Mouse (Mus musculus) adipocyte (in vitro differentiated cells): ENCODE data around the gene Med6.
A peak's percentile ranks its signal among the peaks of the same experiment; 100 is the strongest.
"Not testable (repeated sequence)": the region's sequence is repeated elsewhere in the genome, so short reads cannot be mapped to it uniquely, and the experiment has no call there.

Experiments
- DNase-seq: peaks from one replicate; pipeline ENCODE4 v3.0.0-alpha.2; 2016; ENCODE audit warnings: low spot score

Med6 gene

DNA sequence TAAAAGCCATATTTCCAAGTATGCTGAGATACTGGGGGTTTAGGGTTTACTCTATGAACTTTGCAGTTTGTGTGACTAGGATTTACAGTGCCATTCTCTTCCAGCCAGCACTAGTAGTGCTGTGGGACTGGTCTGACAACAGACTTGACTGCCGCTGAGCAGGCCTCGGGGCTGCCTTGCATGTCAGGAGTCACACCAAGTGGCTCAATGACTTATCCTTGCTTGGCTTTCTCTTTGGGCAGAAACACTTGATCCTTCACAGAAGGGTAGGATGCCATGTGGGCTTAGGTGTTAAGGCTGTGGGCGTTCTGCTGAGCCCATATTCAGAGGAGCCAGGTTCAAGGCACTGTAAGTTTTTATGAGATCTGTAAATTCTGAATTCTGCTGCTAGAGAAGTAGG lies 45.5 kb downstream of the Med6 start:
- DNase-seq: peak; percentile 67

DNA sequence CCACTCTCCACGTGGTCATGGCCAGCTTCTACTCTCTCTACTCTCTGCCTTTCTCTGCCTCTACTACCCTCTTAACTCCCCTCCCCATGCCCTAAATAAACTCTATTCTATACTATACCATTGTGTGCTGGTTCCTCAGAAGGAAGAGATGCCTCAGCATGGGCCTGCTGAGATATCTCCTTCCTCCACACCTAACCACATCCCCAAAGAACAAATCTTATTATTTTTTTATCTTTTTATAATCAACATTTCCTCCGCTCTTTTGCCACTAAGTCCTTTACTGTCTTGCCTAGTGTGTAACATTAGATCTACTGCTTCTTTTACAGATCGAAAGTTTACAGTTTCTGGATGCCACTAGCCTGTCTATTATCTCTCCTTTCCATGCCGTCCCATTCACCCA lies 47.6 kb downstream of the Med6 start:
- no peak for DNase-seq

GRCm38 (mm10) chr12:81533029-81533419 lies 61.8 kb downstream of the Med6 start:
- DNase-seq: no peak

DNA sequence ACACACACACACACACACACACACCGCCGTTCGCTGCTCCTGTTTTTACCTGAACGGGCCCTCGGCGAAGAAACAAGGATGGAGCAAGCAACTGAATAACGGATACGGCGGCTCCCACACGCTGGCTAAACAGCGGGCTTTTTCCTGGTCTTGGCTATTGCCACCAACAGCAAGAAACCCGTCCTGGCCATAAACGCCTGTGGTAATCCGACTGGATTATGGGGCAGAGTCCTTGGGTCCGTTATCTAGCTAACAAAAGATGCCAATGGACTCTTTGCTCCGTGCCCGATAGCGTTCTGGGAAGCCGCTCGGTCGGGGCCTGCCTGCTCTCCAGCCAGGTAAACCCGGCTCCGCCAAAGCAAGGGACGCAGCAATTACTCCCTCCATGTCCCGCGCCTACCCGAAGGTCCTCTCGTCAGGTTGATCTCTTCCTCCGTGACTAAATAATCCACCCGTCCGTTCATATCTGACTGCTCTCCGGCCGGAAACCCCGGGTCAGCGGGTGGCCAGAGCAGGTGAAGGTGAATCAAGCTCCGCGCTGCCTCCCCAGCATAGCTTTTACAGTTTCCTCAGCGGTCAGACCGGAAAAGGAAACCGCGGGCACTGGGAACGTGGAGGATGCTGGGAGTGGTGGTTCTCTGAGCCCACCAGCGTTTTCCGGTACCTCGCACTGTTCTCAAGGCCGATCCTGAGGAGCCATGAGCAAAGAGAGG lies 62.3 kb downstream of the Med6 start, which contains the start of the genes Gm20498 and Synj2bp:
Gene Gm20498 (minus strand): TSS at position 590 of the 713 bp plus-strand sequence.
Gene Synj2bp (minus strand): TSS at position 596 of the 713 bp plus-strand sequence.
- peak; percentile 84 for DNase-seq

DNA sequence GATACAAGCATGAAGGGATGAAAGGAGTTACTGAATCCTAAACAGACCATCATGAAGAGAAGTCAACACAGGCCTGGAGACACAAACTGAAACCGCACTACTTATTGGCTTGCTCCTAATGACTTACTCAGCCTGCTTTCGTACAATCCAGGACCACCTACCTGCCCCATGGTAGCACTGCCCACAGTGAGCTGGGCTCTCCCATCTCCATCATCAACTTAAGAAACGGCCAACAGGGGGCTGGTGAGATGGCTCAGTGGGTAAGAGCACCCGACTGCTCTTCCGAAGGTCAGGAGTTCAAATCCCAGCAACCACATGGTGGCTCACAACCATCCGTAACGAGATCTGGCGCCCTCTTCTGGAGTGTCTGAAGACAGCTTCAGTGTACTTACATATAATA lies 64.2 kb downstream of the Med6 start:
- DNase-seq: not testable (repeated sequence)
